Mouse (Mus musculus) ovary, postnatal 10 days (tissue): ENCODE data around the gene Lamp2.
A peak's percentile ranks its signal among the peaks of the same experiment; 100 is the strongest.
"Not testable (repeated sequence)": the region's sequence is repeated elsewhere in the genome, so short reads cannot be mapped to it uniquely, and the experiment has no call there.

Experiments used
- DNase-seq: peaks from one replicate; pipeline ENCODE4 v3.0.0; 2022; ENCODE audit warnings: low spot score

Lamp2 gene

DNA sequence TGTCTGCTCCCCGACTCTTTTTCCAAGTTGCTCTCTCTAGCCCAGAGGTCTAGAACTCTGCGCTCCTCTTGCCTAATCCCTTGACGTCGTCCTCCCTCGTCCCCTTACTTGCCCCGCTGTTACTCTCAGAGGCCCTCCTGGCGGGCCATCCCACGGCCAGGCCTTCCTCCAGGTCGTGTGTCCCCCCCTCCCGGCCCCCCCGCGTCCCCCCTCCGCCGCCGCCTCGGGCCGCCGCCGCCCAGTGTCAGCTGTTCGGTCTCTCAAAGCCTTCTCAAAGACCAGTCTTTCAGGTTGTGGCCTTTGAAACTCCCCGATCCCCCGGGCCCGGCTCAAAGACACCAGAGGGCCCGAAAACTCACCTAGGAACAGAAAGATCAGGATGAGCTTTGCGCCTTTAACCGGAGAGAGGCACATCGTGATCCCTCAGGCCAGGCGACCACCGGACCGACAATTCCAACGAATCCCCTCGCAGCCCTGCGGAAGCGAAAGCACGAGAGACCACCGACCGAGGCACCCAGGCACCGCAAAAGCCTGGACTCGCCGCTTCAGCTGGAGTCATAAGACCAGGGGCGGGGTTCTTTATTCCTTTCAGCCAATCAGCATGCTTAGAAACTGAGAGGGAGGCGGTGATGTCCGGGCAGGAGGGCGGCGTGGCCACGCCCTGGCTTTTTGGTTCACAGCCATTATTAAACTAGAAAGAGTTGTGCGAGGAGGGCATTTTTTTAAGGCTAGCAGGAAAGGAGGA lies at the start of gene Lamp2:
Gene Lamp2, minus strand, starts transcription at position 565 of the 745 bp plus-strand sequence.
- DNase-seq = peak; percentile 33

DNA sequence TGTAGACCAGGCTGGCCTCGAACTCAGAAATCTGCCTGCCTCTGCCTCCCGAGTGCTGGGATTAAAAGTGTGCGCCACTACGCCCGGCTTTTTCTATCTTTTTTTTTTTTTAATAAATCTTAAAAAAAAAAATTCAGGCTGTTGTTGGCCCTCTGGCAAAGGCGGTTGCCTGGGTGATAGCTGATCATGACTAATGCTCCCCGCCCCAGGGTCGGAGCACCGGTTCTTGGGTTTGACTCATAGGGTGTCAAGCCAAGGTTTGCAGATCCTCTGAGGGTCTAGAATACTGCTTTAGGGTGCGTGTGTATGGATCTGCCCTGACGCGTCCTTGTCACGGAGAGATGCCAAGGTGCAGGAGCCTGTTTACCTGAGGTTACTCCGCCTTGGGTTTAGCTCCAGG lies 48.6 kb upstream of the Lamp2 start:
- no peak for DNase-seq

DNA sequence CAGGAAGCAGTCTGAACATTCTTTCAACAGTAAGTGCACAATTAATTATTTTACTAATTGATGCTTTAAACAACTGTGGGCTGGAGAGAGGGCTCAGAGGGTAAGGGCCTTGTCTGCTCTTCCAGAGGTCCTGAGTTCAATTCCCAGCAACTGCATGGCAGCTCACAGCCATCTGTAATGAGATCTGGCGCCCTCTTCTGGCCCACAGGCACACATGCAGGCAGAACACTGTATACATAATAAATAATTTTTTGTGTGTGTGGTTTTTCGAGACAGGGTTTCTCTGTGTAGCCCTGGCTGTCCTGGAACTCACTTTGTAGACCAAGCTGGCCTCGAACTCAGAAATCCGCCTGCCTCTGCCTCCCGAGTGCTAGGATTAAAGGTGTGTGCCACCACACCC lies 45.9 kb upstream of the Lamp2 start:
- not testable (repeated sequence) for DNase-seq

DNA sequence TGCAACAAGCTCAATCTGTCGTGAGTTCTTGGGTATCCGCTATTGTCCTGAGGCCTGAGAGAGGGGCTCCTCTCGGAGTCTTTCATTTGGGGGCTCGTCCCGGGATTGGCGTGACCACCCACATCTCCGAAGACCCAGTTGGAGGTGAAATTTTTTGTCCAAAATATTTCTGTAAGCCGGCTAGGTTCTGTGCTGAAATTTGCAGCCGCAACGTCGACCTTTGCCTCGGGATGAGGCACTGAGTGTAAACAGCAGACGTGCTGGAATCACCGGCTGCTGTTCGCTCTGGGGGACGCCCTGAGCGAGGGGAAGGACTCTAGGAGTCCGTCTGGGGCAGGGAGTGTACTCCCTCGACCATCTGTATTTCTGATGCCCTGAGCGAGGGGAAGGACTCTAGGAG lies 29.2 kb upstream of the Lamp2 start:
- DNase-seq = not testable (repeated sequence)

DNA sequence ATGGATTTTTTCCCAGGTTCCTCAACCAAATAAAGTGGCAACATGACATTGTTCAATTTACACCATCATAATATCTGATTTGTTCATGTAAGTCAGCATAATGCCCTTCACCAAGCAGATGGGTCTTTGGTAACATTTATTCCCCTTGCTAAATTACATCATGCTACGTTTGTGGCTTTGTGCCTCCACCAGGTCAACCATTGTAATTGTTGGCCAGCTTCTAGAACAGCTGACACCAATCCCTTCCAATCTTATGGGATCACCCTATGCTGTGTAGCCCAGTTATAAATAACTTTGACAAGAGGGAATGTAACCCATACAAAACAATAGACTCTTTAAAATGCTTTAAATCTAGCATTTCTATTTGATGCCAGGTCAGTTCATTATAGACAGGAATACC lies 22.3 kb upstream of the Lamp2 start:
- no peak for DNase-seq

DNA sequence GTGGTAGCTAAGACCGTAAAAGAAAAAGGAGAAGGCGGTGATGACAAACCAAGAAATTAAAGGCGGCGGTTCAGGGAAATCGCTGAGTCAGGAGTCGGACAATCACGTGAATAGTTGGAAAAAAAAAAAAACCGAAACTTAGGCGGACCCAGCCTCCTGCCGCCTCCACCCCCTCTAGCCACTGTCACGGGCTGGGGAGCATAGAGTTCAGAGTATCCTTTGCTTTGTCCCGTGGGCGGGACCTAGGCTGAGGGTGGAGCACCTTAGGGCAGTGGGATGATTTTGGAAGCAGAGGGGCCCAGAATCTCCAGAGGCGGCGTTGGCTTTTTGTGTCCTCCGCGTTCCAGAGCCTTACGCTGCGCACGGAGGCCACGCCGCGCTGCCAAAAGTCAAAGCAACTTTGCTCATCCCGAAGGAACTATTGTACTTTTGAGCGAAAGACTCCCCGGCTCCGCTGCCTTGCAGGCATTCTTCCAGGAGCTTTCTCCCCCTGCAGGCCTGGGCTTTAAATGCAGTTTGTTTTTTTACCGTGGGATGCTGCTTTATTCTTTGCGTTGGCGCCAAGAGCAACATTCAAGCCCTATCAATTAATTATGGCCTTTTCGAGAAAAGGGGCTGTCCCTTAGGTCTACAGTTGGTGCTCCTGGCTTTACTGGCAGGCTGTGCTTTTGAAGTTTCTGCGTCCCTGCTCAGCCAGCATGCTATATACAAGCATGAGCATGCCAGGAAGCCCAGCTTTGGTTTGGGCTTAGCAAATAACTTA lies 17.5 kb upstream of the Lamp2 start:
- DNase-seq = peak; percentile 44

DNA sequence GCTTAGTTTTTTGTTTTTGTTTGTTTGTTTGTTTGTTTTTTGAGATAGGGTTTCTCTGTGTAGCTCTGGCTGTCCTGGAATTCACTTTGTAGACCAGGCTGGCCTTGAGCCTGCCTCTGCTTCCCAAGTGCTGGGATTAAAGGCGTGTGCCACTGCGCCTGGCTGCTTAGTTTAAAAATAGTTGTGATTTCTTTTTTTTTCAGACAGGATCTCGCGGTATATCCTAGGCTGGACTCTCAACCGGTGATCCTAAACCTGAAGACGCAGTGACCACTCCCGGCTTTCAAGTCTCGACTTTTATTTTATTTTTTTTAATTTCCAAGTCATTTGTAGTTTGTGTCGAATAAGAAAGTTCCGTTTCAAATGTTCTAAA lies 16.9 kb upstream of the Lamp2 start:
- DNase-seq = no peak

DNA sequence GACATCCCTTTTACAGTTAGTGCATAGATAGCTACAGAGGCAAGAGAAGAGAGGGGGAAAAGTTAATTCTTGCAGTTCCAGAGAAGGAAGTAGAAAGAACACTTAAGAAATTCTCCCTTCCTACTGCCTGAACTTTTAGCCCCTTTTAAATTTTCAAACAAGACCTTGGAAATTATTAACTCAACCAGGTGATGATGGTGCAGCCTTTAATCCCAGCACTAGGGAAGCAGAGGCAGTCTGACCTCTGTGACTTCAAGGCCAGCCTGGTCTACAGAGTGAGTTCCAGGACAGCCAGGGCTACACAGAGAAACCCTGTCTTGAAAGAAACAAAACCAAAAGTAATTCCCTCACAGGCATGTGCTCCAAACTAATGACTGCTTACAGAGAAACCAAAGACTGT lies 10.0 kb upstream of the Lamp2 start:
- no peak for DNase-seq

DNA sequence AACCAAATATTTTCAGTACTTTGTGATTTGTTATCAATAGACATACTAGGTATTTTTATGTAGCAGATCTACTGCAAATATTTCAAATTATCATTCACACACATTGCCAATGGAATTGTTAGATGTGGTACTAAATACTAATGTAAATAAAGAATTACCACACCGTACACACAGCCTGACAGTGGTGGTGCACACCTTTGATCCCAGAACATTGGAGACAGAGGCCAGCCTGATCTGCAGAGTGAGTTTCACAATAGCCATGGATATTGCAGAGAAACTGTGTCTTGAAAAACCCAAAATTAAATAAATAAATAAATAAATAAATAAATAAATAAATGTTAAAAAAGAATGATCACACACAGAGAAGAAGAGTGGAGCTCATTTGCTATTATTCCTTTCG lies 6.9 kb upstream of the Lamp2 start:
- DNase-seq = no peak

DNA sequence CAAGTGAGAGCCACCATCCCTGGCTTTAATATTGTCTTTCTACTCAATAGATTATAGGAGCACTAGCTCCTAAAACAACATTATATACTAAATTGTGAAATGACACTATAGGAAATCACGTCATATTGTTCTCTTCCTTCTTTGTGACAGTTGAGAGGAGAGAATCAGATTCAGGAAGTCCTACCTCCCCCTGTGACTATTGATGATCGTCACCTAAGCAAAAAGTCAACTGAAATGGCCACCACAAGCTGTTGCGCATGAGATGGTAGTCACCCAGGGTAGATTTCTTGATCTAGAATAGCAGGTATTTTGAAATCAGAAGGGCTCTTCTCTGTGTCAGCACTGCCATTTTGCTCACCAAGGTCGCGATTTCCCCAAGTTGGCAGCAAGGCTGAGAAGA lies 5.8 kb upstream of the Lamp2 start:
- no peak for DNase-seq

DNA sequence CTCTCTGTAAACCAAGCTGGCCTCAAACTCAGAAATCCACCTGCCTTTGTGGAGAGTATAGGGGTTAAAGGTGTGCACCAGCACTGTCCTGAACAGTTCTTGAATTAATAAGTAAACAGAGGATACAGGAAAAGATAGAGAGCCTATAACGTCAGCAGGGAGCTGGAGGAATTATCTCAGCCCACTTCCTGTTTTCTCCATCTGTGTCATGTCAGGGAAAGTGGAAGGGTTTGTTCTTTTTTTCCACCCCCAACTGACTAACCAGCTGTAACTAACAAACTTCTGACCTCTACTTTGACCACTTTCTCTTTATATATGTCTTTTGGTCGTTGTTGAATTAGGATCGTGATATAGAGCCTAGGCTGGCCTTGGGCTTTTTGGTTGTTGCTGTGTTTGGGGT lies 4.6 kb upstream of the Lamp2 start:
- DNase-seq = no peak

DNA sequence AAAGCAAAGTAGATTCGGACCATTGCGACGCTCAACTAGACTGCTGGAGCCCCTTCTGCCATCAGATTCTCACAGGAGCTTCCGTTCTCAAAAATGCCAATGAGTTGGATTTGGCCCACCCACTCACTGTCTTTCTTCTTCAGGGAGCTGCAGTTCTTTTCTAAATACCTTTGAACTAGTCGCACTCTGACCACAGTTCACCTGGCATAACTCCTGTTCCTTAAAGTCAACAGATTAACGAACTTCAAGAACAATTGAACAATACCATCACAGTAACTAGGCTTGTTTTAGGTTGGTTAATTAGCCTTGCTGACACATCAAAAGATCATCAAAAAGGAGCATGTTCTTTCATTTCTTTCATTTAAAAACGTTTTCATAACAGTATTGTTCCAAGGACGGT lies 2.8 kb upstream of the Lamp2 start:
- DNase-seq = no peak

DNA sequence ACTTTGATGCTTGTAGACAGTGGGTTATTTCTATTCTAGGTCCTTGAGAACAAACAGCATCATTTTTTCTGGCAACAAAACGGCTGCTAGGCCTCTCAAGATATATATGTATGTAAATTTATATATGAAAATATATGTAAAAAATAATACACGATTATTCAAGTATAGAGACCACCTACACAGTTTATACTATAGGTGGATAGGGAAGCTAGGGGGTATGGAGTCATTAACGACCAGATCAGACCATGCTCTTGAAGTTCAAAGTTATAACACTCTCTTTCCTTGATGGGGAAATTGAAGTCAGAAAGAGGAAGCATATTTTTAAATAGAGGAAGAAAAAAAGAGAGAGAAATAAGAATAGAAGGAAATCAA lies 367 bp upstream of the Lamp2 start:
- no peak for DNase-seq

DNA sequence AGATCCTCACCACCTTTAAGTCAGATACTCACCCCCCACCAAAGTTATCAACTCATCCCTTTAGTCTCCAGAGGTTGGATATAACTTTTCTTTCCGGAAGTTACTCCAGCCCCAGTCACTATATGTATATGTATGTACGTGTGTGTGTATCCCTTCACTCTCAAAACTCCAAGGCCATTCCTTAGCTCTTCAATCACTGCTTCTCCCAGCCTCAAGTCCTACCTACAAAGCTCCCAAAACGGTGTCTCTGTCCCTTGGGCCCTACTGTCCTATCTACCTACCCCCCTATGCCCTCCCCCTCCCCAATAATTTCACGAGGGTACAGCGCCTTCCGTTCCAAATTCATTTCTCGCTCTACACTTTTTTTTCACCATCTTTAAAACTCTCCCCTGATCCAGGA lies 780 bp downstream of the Lamp2 start:
- DNase-seq = no peak

DNA sequence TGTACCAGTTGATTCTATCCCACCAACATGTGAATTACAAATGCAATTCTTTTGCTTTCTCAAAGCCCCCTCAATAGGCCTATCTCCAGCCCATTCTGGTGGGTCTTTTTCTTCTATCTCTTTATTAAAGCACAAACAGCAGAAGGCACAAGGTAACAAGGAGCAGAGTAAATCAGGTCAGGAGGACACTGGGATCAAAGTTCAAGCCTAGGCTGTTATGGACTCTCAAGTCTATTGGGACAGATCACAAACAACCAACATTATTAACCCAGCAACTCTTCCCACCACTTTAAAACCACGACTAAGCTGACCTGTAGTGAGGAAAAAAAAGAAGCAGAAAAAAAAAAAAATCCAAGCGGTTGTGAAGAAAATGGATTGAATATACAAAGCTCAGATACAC lies 1.4 kb downstream of the Lamp2 start:
- DNase-seq = no peak

DNA sequence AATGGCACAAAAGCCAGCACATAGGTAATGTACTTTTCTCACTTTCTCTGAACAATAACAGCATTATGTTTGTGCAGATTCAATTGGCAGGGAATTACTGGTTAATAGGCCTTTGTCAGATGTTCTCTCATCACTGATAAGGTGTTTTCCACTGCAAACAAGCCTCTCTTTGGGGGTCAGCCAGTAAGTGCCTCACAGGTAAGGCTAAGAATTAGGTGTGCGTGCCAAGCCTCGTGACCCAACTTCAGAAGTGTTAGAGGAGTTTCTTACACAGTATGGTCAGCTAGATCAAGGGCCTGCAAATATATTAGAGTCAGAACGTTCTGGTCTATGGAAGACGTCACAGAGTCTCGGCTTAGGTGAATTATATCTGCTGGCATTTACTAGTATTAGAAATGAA lies 2.3 kb downstream of the Lamp2 start:
- no peak for DNase-seq

DNA sequence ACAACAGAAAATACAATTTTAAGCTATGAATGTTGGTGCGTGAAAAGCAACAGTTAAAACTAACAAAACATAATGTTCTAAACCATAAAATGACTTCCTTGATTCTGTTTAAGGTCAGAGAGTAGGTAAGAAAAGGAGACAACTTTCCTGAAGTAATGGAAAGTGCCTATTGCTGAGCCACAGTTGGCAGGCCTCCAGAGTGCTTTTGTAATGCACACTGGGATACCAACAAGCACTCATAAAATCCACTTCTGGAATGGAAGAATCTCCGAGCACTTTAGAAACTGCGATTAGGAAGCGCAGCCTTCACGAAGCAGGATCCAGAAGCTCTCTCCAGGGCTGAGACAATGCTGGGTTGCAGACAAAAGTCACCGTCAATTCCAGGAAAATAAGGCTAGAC lies 5.8 kb downstream of the Lamp2 start:
- no peak for DNase-seq

DNA sequence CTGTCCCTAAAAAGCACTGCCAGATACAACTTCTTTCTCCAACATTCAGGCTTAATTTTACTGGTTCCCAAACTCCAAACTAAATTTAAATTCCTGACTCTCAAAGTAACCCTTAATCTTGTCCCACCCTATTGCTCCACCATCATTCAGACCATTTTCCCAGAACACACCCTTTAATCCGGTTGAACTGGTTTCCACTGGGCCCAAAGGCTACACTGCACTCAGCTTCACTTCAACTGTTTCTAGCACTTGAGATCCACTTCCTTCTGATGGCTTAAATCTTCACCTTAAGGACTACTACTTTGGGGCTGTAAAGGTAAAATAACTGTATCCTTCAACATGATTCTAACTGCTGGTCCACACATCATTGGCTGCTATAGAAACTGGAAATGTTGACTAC lies 10.5 kb downstream of the Lamp2 start:
- no peak for DNase-seq

DNA sequence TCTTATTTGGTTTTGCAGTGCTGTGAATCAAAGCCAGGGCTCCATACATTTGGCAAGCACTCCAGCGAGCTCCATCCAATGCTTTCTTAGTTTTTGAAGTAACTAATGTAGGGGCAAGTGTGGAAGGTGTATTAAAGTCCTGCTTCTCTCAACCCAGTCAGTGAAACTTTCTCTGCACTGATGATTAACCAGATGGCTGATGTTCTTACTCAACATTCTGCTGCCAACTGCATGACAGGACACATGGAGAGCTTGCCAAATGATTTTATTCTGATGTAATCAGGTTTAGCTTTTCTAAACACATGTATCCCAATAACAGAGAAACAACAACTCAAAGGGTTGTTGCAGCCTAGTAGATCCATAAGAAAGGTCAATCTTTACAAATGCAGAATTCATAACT lies 13.8 kb downstream of the Lamp2 start:
- DNase-seq = no peak

DNA sequence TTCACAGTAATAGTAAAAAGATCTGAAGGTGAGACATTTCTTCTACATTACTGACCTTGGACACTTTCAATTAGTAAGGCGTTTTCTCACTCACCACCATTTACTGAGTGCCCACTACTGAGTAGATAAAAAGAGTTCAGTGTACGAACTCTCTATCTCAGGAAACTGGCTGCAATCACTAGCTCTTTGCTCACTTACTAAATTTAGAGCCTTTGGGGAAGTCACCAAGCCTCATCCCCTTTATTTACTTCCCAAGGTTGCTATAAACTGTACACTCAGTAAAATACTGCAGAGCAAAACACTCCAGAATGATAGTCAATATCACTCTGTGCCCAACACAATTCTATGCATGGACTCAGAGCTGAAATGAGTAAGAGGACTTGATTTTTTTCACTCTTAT lies 16.6 kb downstream of the Lamp2 start:
- DNase-seq = no peak

DNA sequence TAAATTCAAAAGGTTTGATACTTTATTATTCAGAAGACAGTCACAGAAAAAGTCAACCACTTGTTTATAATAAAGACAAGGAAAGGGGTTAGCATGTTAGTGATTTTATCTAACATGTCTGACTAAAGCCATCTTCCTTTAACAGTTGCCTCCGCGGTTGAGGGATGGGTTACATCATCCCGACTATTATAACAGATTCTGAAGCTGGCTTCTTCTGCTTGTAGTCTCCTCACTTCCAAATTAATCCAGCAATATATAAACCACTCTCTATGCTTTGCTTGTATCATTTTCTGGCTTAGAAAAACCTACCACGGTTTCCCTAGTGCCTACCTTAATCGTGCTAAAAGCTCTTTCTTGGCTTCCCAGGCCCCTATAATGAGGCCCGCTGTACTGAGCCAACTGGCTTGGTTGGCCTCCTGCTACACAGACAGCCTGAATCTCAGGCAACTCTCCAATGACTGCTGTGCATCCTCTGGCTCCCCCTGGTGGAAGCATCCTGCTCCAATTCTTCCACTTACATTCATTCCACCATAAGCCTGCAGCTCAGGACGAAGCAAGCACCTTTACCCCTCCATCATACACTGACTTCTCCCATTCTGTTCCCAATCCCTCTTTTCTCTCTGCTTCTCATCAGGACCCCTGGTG lies 18.0 kb downstream of the Lamp2 start:
- peak; percentile 32 for DNase-seq

DNA sequence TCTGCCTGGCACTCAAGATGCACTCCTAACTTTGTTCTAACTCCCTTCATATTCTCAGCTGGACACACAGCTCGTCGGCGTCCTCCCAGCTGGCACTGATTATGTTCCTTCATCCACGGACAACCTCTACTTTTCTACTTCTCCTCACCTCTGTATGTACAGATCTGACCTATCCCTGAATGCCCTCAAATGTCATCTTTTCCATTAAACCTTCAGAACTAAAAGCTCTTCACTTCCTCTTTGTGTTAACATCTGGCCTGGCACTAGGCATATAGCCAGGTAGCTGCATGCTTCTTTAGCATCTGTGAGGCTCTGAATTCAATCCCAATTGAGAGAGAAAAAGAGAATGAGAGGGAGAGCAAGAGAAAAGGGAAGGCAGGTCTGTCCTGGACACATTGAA lies 26.8 kb downstream of the Lamp2 start:
- DNase-seq = no peak

DNA sequence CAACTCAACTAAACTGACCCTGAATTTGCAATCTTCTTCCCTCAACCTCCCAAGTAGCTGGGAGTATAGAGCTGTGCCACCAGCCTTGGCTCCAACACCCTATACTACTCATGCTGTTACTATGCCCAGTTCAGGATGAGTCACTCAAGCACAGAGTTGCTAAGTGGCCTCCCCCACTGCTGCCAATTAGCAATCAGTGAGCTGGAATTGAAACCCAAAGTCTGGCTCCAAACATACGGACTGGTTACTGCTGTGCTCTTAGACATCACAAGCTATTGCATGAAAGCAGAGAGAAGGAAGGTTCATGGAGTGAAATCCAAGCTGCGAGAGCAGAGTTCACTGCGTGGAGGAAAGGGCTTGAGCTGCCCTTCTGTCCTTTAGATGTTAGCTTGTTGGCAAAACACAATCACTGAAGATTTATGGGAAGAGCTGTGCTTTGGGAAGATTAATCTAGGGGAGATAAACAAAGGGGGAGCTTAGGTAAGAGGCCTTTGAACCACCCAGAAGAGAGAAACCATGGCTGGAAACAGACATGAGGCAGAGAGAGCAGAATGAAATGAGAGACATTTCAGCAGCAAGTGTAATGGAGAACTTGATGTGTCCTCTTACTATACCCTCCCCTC lies 27.3 kb downstream of the Lamp2 start:
- DNase-seq = no peak
